Mouse (Mus musculus): ENCODE results near the gene Krtcap3.

DNA sequence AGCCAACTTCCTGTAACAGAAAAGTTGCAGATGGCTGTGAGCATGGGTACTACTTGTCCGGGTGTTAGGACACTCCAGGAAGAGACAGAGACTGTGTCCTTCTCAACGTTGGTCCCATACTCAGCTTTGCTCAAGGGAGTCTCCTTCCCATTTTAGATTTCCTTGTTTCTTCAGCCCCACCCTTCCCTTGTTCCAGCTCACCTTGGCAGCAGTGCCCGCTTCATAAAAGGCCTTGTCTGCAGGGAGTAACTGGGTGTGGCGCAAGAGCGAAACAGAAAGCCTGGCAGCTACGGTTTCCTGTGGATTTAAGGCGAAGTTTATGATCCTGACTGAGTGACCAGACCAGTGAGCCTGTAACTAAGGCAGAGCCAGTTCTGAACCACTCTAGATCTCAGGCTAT lies 3.0 kb downstream of the Krtcap3 start:
- TF ChIP-seq CTCF (IDR thresholded peaks at IDR 0.05; ENCODE audit: low read depth), result no peak
- no peak for TF ChIP-seq EP300 (IDR thresholded peaks at IDR 0.05; ENCODE audit: low read depth)
